Comparison of ENCODE assay signal across 13 mouse cellular contexts in the genomic region with DNA sequence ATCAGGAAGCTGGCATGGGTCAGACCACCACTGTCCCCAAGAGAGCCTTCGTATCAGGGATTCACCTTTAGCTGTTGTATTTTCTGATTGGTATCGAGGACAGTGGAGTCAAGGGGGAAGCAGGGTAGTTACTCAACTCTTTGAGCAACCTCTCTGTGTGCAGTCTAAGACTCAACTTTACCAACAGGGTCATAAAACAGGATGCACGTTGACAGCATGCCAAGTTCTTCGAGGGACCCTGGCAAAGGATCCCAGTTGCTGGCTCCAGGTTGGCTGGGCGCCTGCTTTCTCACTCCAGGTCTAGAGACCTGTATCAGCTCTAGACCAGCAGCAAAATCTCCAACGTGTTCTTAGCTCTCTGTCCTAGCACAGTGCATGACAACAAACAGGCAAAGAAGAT.
DNase-seq lines count a peak whose midpoint lies in the region; ATAC-seq and TF ChIP-seq lines count a peak whose summit lies in the region.
"Had no signal": no experiment of that assay in that cellular context is flagged by ENCODE, and none has a peak within 500 bp of the region (broad histone marks: within the 10 kb centered on the region; RNA-seq: fewer than 3 reads in every experiment).

No protein-coding gene starts in this region.

- H3K27ac ChIP-seq in heart, embryonic 12.5 days (ENCODE audit: poor library complexity, severe bottlenecking) = no peak overlapping the region
- H3K27ac ChIP-seq in lung, postnatal 0 days (ENCODE audit: low read length) = no peak overlapping the region
- H3K27ac ChIP-seq in bone marrow macrophage, adult 2 months (ENCODE audit: insufficient read depth, low read depth, low read length) = peak overlapping the region; percentile 93
- H3K27ac ChIP-seq: heart, adult 2 months; hindbrain, embryonic 13.5 days had no signal

- no peak for TF ChIP-seq CTCF in lung, postnatal 0 days (IDR thresholded peaks at IDR 0.05)
- TF ChIP-seq CTCF in bone marrow macrophage, adult 2 months (IDR thresholded peaks at IDR 0.05; ENCODE audit: low read depth, low read length) = no peak

- no peak for TF ChIP-seq EP300 in lung, postnatal 0 days (IDR thresholded peaks at IDR 0.05)

- no peak overlapping the region for H3K4me3 ChIP-seq in heart, embryonic 12.5 days
- H3K4me3 ChIP-seq in lung, postnatal 0 days (ENCODE audit: low read depth, low read length) = no peak overlapping the region
- H3K4me3 ChIP-seq in bone marrow macrophage, adult 2 months (ENCODE audit: insufficient read depth, low read length) = peak overlapping the region; percentile 34
- H3K4me3 ChIP-seq: heart, adult 2 months; hindbrain, embryonic 13.5 days; megakaryocyte, embryonic 14.5 days had no signal

- 69% methylated on average over 6 of the region's 6 CpGs for WGBS in heart, embryonic 12.5 days
- WGBS in lung, postnatal 0 days = 44% methylated on average over 6 of the region's 6 CpGs

- H3K36me3 ChIP-seq in heart, embryonic 12.5 days = no peaks in the 10 kb centered on the region
- no peaks in the 10 kb centered on the region for H3K36me3 ChIP-seq in lung, postnatal 0 days (ENCODE audit: insufficient read depth, low read length)
- H3K36me3 ChIP-seq: hindbrain, embryonic 13.5 days had no signal

- H3K4me2 ChIP-seq in heart, embryonic 12.5 days = no peak overlapping the region
- no peak overlapping the region for H3K4me2 ChIP-seq in lung, postnatal 0 days (replicated peaks; ENCODE audit: low read depth, low read length)
- H3K4me2 ChIP-seq: hindbrain, embryonic 13.5 days had no signal

- ATAC-seq in heart, embryonic 12.5 days (ENCODE audit: insufficient number of reproducible peaks, low FRiP score) = no peak
- ATAC-seq in lung, postnatal 0 days = no peak
- ATAC-seq in megakaryocyte progenitor cell, adult 5-6 weeks (replicated peaks; ENCODE audit: poor library complexity) = peak; percentile 74
- ATAC-seq in erythroid progenitor cell, adult 5-6 weeks (replicated peaks; ENCODE audit: low FRiP score, poor library complexity, severe bottlenecking) = no peak

- TF ChIP-seq POLR2A in bone marrow macrophage, adult 2 months (IDR thresholded peaks at IDR 0.05; ENCODE audit: borderline replicate concordance, low read depth, low read length) = no peak

- no peaks in the 10 kb centered on the region for H3K27me3 ChIP-seq in heart, embryonic 12.5 days (replicated peaks)
- no peaks in the 10 kb centered on the region for H3K27me3 ChIP-seq in lung, postnatal 0 days (replicated peaks; ENCODE audit: insufficient read depth, low read length)
- H3K27me3 ChIP-seq: hindbrain, embryonic 13.5 days; megakaryocyte, embryonic 14.5 days had no signal

- peak; percentile 54 for DNase-seq in heart, postnatal 4 days
- peak; percentile 33 for DNase-seq in lung, postnatal 14 days
- no peak for DNase-seq in lung, postnatal 0 days (ENCODE audit: low spot score)
- DNase-seq: kidney, adult 9 months; right cerebral cortex, adult 18-20 months; thymus, postnatal 4 days had no signal

- 0 out of 2 replicates have a peak, but pooled peaks cover 6% of the 10 kb centered on the region for H3K9me3 ChIP-seq in heart, embryonic 12.5 days (replicated peaks)
- no peaks in the 10 kb centered on the region for H3K9me3 ChIP-seq in lung, postnatal 0 days (ENCODE audit: low read length)
- H3K9me3 ChIP-seq: hindbrain, embryonic 13.5 days had no signal

- no peaks in the 10 kb centered on the region for H3K4me1 ChIP-seq in heart, embryonic 12.5 days (replicated peaks)
- H3K4me1 ChIP-seq in lung, postnatal 0 days (ENCODE audit: insufficient read depth, low read depth, low read length) = no peaks in the 10 kb centered on the region
- H3K4me1 ChIP-seq in bone marrow macrophage, adult 2 months (ENCODE audit: control insufficient read depth, insufficient read depth, low read length) = peaks cover 75% of the 10 kb centered on the region
- H3K4me1 ChIP-seq: hindbrain, embryonic 13.5 days; megakaryocyte, embryonic 14.5 days had no signal

- no peak overlapping the region for H3K9ac ChIP-seq in heart, embryonic 12.5 days
- no peak overlapping the region for H3K9ac ChIP-seq in lung, postnatal 0 days (replicated peaks; ENCODE audit: low read depth)
- H3K9ac ChIP-seq: hindbrain, embryonic 13.5 days had no signal
